Mouse (Mus musculus) forebrain, embryonic 16.5 days (tissue): ENCODE results near the gene Elmsan1. TPM values are rescaled to one million over a fixed set of nuclear protein-coding genes. Genes with fewer than 3 reads are reported as not detected.
A peak's percentile ranks its signal among the peaks of the same experiment; 100 is the strongest.

Experiments
- ATAC-seq: fragments of 200-750 bp; cut with Nextera tagmentation; 2 replicates; pipeline ENCODE4 v1.8.0; 2017; ENCODE audit warnings: mild to moderate bottlenecking, moderate library complexity
- H3K27ac ChIP-seq: fragments of 300-500 bp; sonication (generic); 2 replicates; pipeline ENCODE4 v1.5.1; 2014; ENCODE audit warnings: low read length, control low read depth
- H3K27me3 ChIP-seq: fragments of 300-500 bp; sonication (generic); replicated peaks from 2 replicates; pipeline ENCODE4 v1.6.1; 2014; ENCODE audit warnings: low read length; ENCODE audit not compliant: control insufficient read depth, insufficient read depth
- H3K36me3 ChIP-seq: fragments of 300-500 bp; sonication (generic); 2 replicates; pipeline ENCODE4 v1.6.1; 2014; ENCODE audit not compliant: control insufficient read depth, insufficient read depth
- H3K4me1 ChIP-seq: fragments of 300-500 bp; sonication (generic); replicated peaks from 2 replicates; pipeline ENCODE4 v1.6.1; 2014; ENCODE audit warnings: low read length; ENCODE audit not compliant: control insufficient read depth, insufficient read depth
- H3K4me2 ChIP-seq: fragments of 300-500 bp; sonication (generic); 2 replicates; pipeline ENCODE4 v1.6.1; 2014; ENCODE audit warnings: mild to moderate bottlenecking, low read length, control low read depth
- H3K4me3 ChIP-seq: fragments of 300-500 bp; sonication (generic); replicated peaks from 2 replicates; pipeline ENCODE4 v1.5.1; 2014; ENCODE audit warnings: mild to moderate bottlenecking, low read length, control low read depth
- H3K9ac ChIP-seq: fragments of 300-500 bp; sonication (generic); replicated peaks from 2 replicates; pipeline ENCODE4 v1.6.1; 2014; ENCODE audit warnings: low read depth, low read length, control low read depth
- H3K9me3 ChIP-seq: fragments of 300-500 bp; sonication (generic); 2 replicates; pipeline ENCODE4 v1.6.1; 2016; ENCODE audit warnings: low read length; ENCODE audit not compliant: control insufficient read depth
- WGBS: fragments of 180-500 bp; shearing (Covaris S2); extraction: QIAGEN DNeasy Blood & Tissue Kit; methylation state at CpG from one replicate; pipeline ENCODE4 v1.1.7; 2014; 5-methylcytosine and 5-hydroxymethylcytosine counted together
- polyA plus RNA-seq: library from polyadenylated mRNA; unstranded; fragments of >200 nt; fragmentation: Nextera tagmentation; extraction: Ambion mirVana; gene quantifications from 2 replicates; pipeline ENCODE4 v1.2.1, GENCODE M21; 2015

The Elmsan1 gene
- polyA plus RNA-seq, 1 experiment from 2014 or later, result 3.8 TPM

GRCm38 (mm10) chr12:84152352-84153190 lies 66.1 kb downstream of the Elmsan1 start:
- no peak overlapping the region for H3K4me3 ChIP-seq
- H3K9me3 ChIP-seq, result no peaks in the 10 kb centered on the region
- no peak overlapping the region for H3K9ac ChIP-seq
- no peaks in the 10 kb centered on the region for H3K27me3 ChIP-seq
- peaks cover 13% of the 10 kb centered on the region for H3K4me1 ChIP-seq
- H3K4me2 ChIP-seq, result no peak overlapping the region
- WGBS, result 79% methylated on average over 32 of the region's 32 CpGs
- ATAC-seq, result no peak
- 0 out of 2 replicates have a peak, but pooled peaks cover 6% of the 10 kb centered on the region for H3K36me3 ChIP-seq
- no peak overlapping the region for H3K27ac ChIP-seq

GRCm38 (mm10) chr12:84151911-84152310 lies 66.8 kb downstream of the Elmsan1 start:
- H3K4me3 ChIP-seq, result no peak overlapping the region
- H3K4me2 ChIP-seq, result no peak overlapping the region
- no peak for ATAC-seq
- no peaks in the 10 kb centered on the region for H3K9me3 ChIP-seq
- no peak overlapping the region for H3K27ac ChIP-seq
- H3K36me3 ChIP-seq, result 0 out of 2 replicates have a peak, but pooled peaks cover 6% of the 10 kb centered on the region
- H3K9ac ChIP-seq, result no peak overlapping the region
- no peaks in the 10 kb centered on the region for H3K27me3 ChIP-seq
- WGBS, result 91% methylated on average over 10 of the region's 10 CpGs
- H3K4me1 ChIP-seq, result peaks cover 19% of the 10 kb centered on the region

- 72% methylated on average over 6 of the region's 6 CpGs for WGBS
- no peak for ATAC-seq
- H3K9me3 ChIP-seq, result no peaks in the 10 kb centered on the region
Measured at GRCm38 (mm10) chr12:84150976-84151375, 67.7 kb downstream of the Elmsan1 start.

GRCm38 (mm10) chr12:84149971-84150370 lies 68.7 kb downstream of the Elmsan1 start:
- no peak for ATAC-seq
- no peaks in the 10 kb centered on the region for H3K27me3 ChIP-seq
- no peak overlapping the region for H3K4me3 ChIP-seq
- H3K9ac ChIP-seq, result no peak overlapping the region
- H3K4me2 ChIP-seq, result no peak overlapping the region
- peaks cover 19% of the 10 kb centered on the region for H3K4me1 ChIP-seq
- no peaks in the 10 kb centered on the region for H3K9me3 ChIP-seq
- WGBS, result 67% methylated on average over 15 of the region's 15 CpGs
- no peak overlapping the region for H3K27ac ChIP-seq
- H3K36me3 ChIP-seq, result 0 out of 2 replicates have a peak, but pooled peaks cover 4% of the 10 kb centered on the region

More at GRCm38 (mm10) chr12:84150976-84151375, 67.7 kb downstream of the Elmsan1 start:
- Histone ChIP-seq H3K36me3 (0 out of 2 replicates have a peak, but pooled peaks cover 4% of the 10 kb centered on the region), H3K27me3 (no peaks in the 10 kb centered on the region), H3K9ac (no peak overlapping the region), H3K27ac (no peak overlapping the region), H3K4me2 (no peak overlapping the region), H3K4me3 (no peak overlapping the region), H3K4me1 (peaks cover 19% of the 10 kb centered on the region)

GRCm38 (mm10) chr12:84148622-84149012 lies 70.1 kb downstream of the Elmsan1 start:
- Histone ChIP-seq H3K4me2 (peak overlapping the region; percentile 80), H3K9ac (peak overlapping the region; percentile 64), H3K27me3 (no peaks in the 10 kb centered on the region), H3K4me1 (peaks cover 19% of the 10 kb centered on the region), H3K4me3 (peak overlapping the region; percentile 59), H3K27ac (peak overlapping the region; percentile 65), H3K9me3 (no peaks in the 10 kb centered on the region), H3K36me3 (no peaks in the 10 kb centered on the region)
- WGBS, result 4% methylated on average over 10 of the region's 10 CpGs
- peak; percentile 32; the same call in 1 of the 2 replicates for ATAC-seq

- peak; percentile 97 for ATAC-seq
- H3K4me3 ChIP-seq, result peak within 1 kb of the TSS; percentile 59
- H3K9me3 ChIP-seq, result no peaks in the 10 kb centered on the region
- peak within 1 kb of the TSS; percentile 64 for H3K9ac ChIP-seq
- H3K4me2 ChIP-seq, result peak within 1 kb of the TSS; percentile 80
- WGBS, result 0% methylated on average over 49 of the region's 50 CpGs
- peaks cover 19% of the 10 kb centered on the region for H3K4me1 ChIP-seq
- peak within 1 kb of the TSS; percentile 65 for H3K27ac ChIP-seq
- H3K36me3 ChIP-seq, result no peaks in the 10 kb centered on the region
- no peaks in the 10 kb centered on the region for H3K27me3 ChIP-seq
Measured at GRCm38 (mm10) chr12:84147954-84148621, 70.6 kb downstream of the Elmsan1 start, which contains the start of gene Pnma1. TSS of gene Pnma1 (minus strand) at chr12:84148489.

GRCm38 (mm10) chr12:84142281-84143050 lies 76.2 kb downstream of the Elmsan1 start:
- H3K4me3 ChIP-seq, result no peak overlapping the region
- H3K9me3 ChIP-seq, result no peaks in the 10 kb centered on the region
- H3K4me1 ChIP-seq, result peaks cover 4% of the 10 kb centered on the region
- WGBS, result 60% methylated on average over 14 of the region's 14 CpGs
- no peak overlapping the region for H3K27ac ChIP-seq
- no peak overlapping the region for H3K4me2 ChIP-seq
- H3K27me3 ChIP-seq, result no peaks in the 10 kb centered on the region
- H3K9ac ChIP-seq, result no peak overlapping the region
- no peak for ATAC-seq
- no peaks in the 10 kb centered on the region; the same call in 1 of the 2 replicates for H3K36me3 ChIP-seq

GRCm38 (mm10) chr12:84141271-84141670 lies 77.4 kb downstream of the Elmsan1 start:
- 93% methylated on average over 4 of the region's 4 CpGs for WGBS
- no peaks in the 10 kb centered on the region for H3K27me3 ChIP-seq
- H3K27ac ChIP-seq, result no peak overlapping the region

More at GRCm38 (mm10) chr12:84141271-84141670, 77.4 kb downstream of the Elmsan1 start:
- Histone ChIP-seq H3K4me1 (no peaks in the 10 kb centered on the region), H3K36me3 (no peaks in the 10 kb centered on the region; the same call in 1 of the 2 replicates), H3K4me3 (no peak overlapping the region), H3K4me2 (no peak overlapping the region), H3K9me3 (no peaks in the 10 kb centered on the region), H3K9ac (no peak overlapping the region)
- no peak for ATAC-seq
